Mouse (Mus musculus) neural tube, embryonic 11.5 days (tissue): Measurements from ENCODE around the gene 9130008F23Rik. TPM values are rescaled to one million over a fixed set of nuclear protein-coding genes. Genes with fewer than 3 reads are reported as not detected.

Experiments
- ATAC-seq: fragments of 200-750 bp; cut with Nextera tagmentation; 2 replicates; pipeline ENCODE4 v1.8.0; 2017; ENCODE audit warnings: moderate number of reproducible peaks, mild to moderate bottlenecking, moderate TSS enrichment, moderate library complexity; ENCODE audit not compliant: insufficient read depth, low FRiP score, low TSS enrichment
- DNase-seq: peaks from one replicate; pipeline ENCODE4 v3.0.0-alpha.2; 2015; ENCODE audit warnings: low spot score
- H3K27ac ChIP-seq: fragments of 300-500 bp; sonication (generic); 2 replicates; pipeline ENCODE4 v1.5.1; 2014; ENCODE audit warnings: low read depth, mild to moderate bottlenecking, low read length
- H3K27me3 ChIP-seq: fragments of 300-500 bp; sonication (generic); 2 replicates; pipeline ENCODE4 v1.6.1; 2014; ENCODE audit warnings: mild to moderate bottlenecking, low read length, mixed read lengths; ENCODE audit not compliant: control insufficient read depth, insufficient read depth
- H3K36me3 ChIP-seq: fragments of 300-500 bp; sonication (generic); 2 replicates; pipeline ENCODE4 v1.6.1; 2014; ENCODE audit warnings: mild to moderate bottlenecking, low read length, moderate library complexity, mixed read lengths; ENCODE audit not compliant: control insufficient read depth, insufficient read depth
- H3K4me1 ChIP-seq: fragments of 300-500 bp; sonication (generic); 2 replicates; pipeline ENCODE4 v1.6.1; 2014; ENCODE audit warnings: low read length, mixed read lengths; ENCODE audit not compliant: control insufficient read depth, insufficient read depth
- H3K4me2 ChIP-seq: fragments of 300-500 bp; sonication (generic); 2 replicates; pipeline ENCODE4 v1.6.1; 2014; ENCODE audit warnings: low read depth, mild to moderate bottlenecking, moderate library complexity
- H3K4me3 ChIP-seq: fragments of 300-500 bp; sonication (generic); 2 replicates; pipeline ENCODE4 v1.5.1; 2014; ENCODE audit warnings: low read depth, low read length
- H3K9ac ChIP-seq: fragments of 300-500 bp; sonication (generic); 2 replicates; pipeline ENCODE4 v1.6.1; 2014; ENCODE audit warnings: mild to moderate bottlenecking, low read length
- H3K9me3 ChIP-seq: fragments of 300-500 bp; sonication (generic); 2 replicates; pipeline ENCODE4 v1.6.1; 2016; ENCODE audit warnings: low read length; ENCODE audit not compliant: control insufficient read depth
- WGBS: fragments of 180-500 bp; shearing (Covaris S2); extraction: QIAGEN DNeasy Blood & Tissue Kit; methylation state at CpG from one replicate; pipeline ENCODE4 v1.1.7; 2014; 5-methylcytosine and 5-hydroxymethylcytosine counted together
- polyA plus RNA-seq: library from polyadenylated mRNA; unstranded; fragments of >200 nt; fragmentation: Nextera tagmentation; extraction: Ambion mirVana; gene quantifications from 2 replicates; pipeline ENCODE4 v1.2.1, GENCODE M21; 2014

The 9130008F23Rik gene
- polyA plus RNA-seq, 1 experiment from 2014 or later, result 0.93 TPM

DNA sequence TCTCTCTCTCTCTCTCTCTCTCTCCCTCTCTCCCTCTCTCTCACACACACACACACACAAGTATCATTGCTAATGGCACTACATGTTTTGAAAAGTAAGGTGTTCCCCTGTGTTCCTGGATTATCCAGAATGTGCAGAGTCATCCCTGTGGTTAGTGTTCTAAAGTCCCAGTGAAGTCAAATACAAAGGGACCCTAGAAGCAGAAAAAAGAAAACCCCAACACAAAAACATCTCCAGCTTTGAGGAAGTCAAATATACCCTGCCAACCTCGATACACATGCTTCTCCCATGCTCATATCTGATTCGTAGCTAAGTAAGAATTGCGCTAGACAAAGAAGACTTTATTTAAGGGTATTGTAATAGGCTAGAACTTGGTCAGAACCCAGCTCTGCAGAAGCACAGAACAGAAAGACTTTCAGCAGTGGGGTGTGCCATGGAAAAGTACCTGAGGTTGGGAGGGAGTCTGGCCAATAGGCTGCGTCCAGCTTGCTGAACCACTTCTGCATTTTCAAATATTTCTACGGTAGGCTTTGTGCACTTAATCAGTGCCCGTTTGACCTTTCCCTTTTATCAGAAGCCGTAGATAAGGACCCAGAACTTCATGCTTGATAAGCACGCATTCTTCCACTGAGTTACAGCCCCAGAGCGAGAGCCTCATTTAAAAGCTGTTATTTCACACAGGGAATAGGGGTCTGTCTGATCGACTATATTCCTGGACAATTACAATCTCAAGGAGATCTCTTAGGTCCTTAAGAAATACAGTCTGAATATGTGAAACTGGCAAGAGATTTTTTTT, 11.2 kb downstream of the 9130008F23Rik start:
- H3K4me3 ChIP-seq, result no peak overlapping the region
- no peaks in the 10 kb centered on the region for H3K9me3 ChIP-seq
- no peak overlapping the region for H3K27ac ChIP-seq
- ATAC-seq (no peak), DNase-seq (no peak)
- no peak overlapping the region for H3K4me2 ChIP-seq
- no peaks in the 10 kb centered on the region for H3K36me3 ChIP-seq
- H3K27me3 ChIP-seq, result no peaks in the 10 kb centered on the region
- H3K4me1 ChIP-seq, result no peaks in the 10 kb centered on the region
- WGBS, result 82% methylated on average over 10 of the region's 10 CpGs
- no peak overlapping the region for H3K9ac ChIP-seq

GRCm38 (mm10) chr17:40855065-40855464, 25.3 kb downstream of the 9130008F23Rik start:
- Histone ChIP-seq H3K4me2 (no peak overlapping the region), H3K9me3 (no peaks in the 10 kb centered on the region), H3K4me1 (no peaks in the 10 kb centered on the region), H3K27me3 (no peaks in the 10 kb centered on the region), H3K4me3 (no peak overlapping the region), H3K27ac (no peak overlapping the region), H3K9ac (no peak overlapping the region), H3K36me3 (no peaks in the 10 kb centered on the region)
- ATAC-seq (no peak), DNase-seq (no peak)

DNA sequence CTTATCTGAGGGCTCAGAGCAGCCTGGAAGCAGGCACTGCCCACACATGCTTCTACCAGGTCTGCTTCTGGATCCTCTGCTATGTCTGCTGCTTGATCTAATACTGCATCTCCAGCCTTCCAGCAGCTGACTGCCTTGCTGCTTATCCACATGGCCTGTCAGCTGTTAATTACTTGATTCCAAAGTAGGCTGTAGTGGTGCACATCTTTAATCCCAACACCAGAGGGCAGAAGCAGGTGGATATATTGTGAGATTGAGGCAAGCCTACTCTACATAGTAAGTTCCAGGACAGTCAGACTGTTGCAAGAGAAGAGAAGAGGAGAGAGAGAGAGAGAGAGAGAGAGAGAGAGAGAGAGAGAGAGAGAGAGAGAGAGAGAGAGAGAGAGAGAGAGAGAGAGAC, 43.1 kb downstream of the 9130008F23Rik start:
- no peak overlapping the region for H3K9ac ChIP-seq
- ATAC-seq, result no peak
- peak; percentile 30 for DNase-seq

GRCm38 (mm10) chr17:40831870-40832269, 48.5 kb downstream of the 9130008F23Rik start:
- H3K27me3 ChIP-seq, result no peaks in the 10 kb centered on the region
- H3K4me1 ChIP-seq, result no peaks in the 10 kb centered on the region
- 67% methylated on average over 2 of the region's 2 CpGs for WGBS
- H3K9ac ChIP-seq, result no peak overlapping the region
- no peak for DNase-seq
- ATAC-seq, result no peak
- no peak overlapping the region for H3K27ac ChIP-seq
- H3K9me3 ChIP-seq, result no peaks in the 10 kb centered on the region
- H3K4me2 ChIP-seq, result no peak overlapping the region
- H3K4me3 ChIP-seq, result no peak overlapping the region
- no peaks in the 10 kb centered on the region for H3K36me3 ChIP-seq

More for the DNA sequence above, 43.1 kb downstream of the 9130008F23Rik start:
- H3K27me3 ChIP-seq, result no peaks in the 10 kb centered on the region
- H3K4me2 ChIP-seq, result no peak overlapping the region
- H3K9me3 ChIP-seq, result no peaks in the 10 kb centered on the region
- H3K36me3 ChIP-seq, result no peaks in the 10 kb centered on the region
- no peaks in the 10 kb centered on the region for H3K4me1 ChIP-seq
- H3K27ac ChIP-seq, result no peak overlapping the region
- H3K4me3 ChIP-seq, result no peak overlapping the region

Other genes starting within 250 kb of the 9130008F23Rik start
- not detected in 2 replicates for gene Esp3, start 248.5 kb downstream of the 9130008F23Rik start, polyA plus RNA-seq
- not detected in 2 replicates for gene Esp1, start 153.4 kb downstream of the 9130008F23Rik start, polyA plus RNA-seq
- gene Crisp2, start 73.6 kb downstream of the 9130008F23Rik start, polyA plus RNA-seq, result not detected in 2 replicates
- 4.4 and 6.9 TPM in 2 replicates for gene Rhag, start 69.4 kb downstream of the 9130008F23Rik start, polyA plus RNA-seq
- gene Glyatl3, start 33.8 kb upstream of the 9130008F23Rik start, polyA plus RNA-seq, result not detected in 2 replicates
- gene Mut, start 54.1 kb upstream of the 9130008F23Rik start, polyA plus RNA-seq, result 31.1 and 32.0 TPM in 2 replicates
- 32.6 and 34.7 TPM in 2 replicates for gene Cenpq, start 54.5 kb upstream of the 9130008F23Rik start, polyA plus RNA-seq